Mouse (Mus musculus) lung, postnatal 4 days (tissue): ENCODE results near the gene Ifit2.
"Not testable (repeated sequence)": the region's sequence is repeated elsewhere in the genome, so short reads cannot be mapped to it uniquely, and the experiment has no call there.

Experiments used
- DNase-seq, 2 experiments: peaks; one replicate each; pipeline ENCODE4 v3.0.0; 2021

The Ifit2 gene

DNA sequence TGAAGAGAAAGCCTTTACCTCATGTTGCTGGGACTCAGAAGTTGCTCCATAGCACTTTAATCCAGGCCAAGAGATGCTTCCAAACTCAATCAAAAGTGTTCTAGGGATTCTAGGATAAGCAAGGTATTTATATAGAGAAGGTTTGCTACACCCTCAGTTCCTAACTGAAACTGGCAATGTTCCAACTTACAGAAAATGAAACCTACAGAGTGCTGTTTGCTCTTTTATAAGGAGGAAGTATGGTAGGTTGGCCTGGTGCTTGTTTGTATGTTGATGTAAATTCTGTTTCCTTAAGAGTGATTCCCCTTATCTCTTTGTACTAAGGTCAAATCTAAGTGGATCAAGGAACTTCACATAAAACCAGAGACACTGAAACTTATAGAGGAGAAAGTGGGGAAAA lies 48.8 kb downstream of the Ifit2 start:
- not testable (repeated sequence) for DNase-seq

DNA sequence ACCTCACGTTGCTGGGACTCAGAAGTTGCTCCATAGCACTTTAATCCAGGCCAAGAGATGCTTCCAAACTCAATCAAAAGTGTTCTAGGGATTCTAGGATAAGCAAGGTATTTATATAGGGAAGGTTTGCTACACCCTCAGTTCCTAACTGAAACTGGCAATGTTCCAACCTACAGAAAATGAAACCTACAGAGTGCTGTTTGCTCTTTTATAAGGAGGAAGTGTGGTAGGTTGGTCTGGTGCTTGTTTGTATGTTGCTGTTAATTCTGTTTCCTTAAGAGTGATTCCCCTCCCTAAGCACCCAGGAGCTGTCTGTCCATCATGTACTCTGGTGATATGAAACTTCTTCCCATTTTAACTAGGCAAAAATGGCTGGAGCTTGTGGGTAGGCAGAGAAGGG lies 51.4 kb downstream of the Ifit2 start, which contains the start of gene Ifit1bl1:
Ifit1bl1 (minus strand) TSS at position 69 of the 400 bp plus-strand sequence.
- DNase-seq, result not testable (repeated sequence)

DNA sequence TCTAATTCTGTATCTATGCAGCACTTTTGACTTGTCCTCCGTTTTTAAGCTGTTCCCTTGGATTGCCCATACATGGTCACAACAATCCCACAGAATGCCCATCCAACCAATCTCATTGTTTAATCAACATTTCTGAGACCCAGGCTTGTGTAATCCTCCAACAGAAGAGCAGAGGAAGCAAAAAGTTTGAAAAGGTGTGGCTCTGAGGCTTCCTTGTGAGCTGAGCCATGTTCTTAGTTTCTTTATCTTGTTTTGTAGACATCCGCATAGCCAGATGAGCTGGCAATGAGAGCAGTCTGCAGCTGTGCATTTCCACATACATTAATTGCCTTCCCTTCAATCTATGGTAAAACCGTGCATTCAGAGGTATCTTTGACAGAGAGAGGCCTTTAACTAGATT lies 55.0 kb downstream of the Ifit2 start:
- no peak for DNase-seq

DNA sequence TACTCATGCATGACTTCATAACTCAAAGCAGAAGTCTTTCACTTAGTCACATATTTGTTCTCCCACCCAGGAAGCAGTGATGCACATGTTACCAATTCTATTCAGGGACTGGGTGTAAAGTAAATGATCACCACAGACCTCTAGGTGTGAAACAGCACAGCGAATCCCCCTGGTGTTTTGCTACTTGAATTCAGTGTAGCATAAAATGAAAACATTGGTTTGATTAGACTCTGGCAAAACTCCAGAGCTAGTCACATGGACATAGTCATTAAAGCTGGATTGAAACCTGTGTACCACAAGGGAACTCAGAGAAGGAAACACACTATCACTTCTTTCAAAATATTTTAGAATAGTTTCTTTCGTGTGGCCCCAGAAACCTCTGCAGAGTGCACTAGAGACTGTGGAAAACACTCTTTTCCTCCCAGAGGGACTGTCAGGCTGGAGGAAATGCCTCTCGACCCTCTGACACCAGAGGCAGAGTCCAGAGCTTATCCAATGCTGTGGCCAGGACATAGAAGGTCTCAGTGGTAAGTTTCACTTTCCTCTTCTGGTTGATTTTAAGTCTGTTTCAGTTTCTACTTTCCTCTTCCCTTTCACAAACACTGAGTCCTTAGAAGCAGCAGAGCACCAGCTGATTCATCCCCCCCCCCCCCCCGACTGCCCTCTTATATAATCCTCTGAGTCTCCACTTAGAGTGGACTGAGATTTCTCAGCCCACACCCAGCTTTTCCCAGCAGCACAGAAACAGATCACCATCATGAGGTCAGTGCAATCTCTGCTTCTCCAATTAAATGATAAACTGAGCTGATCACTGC lies 57.0 kb downstream of the Ifit2 start, which contains the start of gene Ifit3b:
Ifit3b (plus strand) TSS at position 734 of the 815 bp plus-strand sequence.
- peak in 1 of 2 experiments; percentile 33 for DNase-seq

DNA sequence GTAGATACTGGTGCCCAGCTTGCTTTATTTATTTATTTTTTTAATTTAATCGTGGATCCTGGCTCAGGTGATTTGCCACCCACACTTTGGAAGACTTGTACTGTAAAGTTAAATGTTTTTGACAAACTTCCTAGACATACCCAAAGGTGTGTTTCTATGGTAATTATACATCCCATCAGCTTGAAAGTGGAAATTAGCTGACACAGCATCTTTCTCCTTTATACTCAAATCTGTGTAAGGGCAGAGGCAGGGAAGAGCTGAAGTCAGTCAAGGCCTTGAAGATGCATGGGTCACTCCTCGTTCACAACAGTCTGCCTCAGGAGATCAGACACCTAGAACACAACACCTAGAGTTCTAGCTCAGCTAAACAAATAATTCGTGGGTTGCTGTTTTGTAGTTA lies 59.6 kb downstream of the Ifit2 start:
- DNase-seq, result not testable (repeated sequence)

DNA sequence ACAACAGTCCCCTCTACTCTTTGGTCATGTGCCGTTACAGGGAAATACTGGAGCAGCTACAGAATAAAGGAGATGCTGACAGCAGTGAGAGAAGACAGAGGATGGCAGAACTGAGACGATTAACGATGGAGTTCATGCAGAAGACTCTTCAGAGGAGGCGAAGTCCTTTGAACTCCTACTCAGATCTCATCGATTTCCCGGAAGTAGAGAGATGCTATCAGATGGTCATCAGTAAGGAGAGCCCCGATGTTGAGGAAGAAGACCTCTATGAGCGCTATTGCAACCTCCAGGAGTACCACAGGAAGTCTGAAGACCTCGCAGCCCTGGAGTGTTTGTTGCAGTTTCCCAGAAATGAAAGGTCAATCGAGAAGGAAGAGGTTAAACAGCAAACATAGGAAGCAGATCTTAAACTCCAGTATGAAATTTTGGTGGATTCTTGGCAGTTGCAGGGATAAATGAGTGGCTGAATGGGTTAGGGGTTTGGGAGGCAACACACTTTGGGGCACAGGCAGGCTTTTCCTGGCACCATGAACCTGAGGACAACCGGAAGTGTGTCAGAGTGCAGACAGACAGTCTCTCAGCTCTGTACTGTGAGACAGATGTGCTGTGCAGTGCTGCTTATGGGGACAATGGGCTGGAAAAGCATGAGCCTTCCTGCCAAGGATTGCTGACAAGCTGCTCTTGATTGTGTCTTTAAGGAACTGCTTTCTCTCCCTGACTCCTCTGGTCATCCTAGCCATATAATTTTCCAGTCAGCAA lies 61.9 kb downstream of the Ifit2 start:
- not testable (repeated sequence) for DNase-seq

DNA sequence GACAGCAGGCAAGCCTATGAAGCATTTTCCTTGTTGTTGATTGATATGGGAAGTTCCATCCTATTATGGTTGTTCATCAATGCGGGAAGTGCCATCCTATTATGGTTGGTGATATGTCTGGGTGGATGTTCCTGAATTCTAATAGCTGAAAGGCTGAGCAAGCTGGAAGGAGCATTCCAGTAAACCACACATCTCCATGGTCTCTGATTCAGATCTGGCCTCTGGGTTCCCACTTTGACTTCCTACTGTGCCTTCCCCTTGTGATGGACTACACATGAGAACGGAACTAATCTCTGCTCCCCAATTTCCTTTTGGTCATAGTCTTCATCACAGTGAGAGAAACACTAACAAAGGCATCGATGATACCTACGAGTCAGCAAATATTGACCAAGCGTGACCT lies 70.4 kb downstream of the Ifit2 start:
- DNase-seq, result no peak

DNA sequence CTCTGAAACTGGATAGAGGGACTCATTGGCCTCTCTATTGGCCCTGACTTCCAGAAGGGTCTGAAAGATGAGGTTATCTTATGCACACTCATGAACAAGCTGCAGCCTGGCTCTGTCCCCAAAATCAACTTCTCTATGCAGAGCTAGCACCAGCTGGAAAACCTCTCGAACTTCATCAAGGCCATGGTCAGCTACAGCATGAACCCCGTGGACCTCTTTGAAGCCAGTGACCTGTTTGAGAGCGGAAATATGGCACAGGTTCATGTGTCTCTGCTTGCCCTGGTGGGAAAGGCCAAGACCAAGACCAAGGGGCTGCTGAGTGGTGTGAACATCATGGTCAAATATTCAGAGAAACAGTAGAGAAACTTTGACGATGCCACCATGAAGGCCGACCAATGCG lies 73.3 kb downstream of the Ifit2 start:
- DNase-seq, result no peak

DNA sequence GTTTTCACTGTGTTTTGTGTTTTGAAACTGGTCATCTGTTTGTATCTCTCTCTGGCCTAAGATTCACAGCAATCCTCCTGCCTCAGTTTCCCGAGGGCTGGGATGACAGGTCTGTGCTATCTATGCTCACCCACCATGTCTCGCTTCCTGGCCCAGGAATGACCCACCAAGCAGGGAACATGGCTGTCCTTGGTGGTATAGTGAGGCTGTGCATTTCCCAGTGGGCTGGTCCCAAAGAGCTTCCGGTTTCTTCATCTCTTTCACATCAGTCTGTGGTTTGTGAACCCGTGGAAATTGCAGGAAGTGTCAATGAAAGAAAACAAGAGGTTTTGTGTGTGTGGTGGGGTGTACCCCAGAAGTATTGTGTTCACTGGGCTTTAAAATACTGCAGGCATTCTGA lies 74.2 kb downstream of the Ifit2 start:
- no peak for DNase-seq
